Mouse (Mus musculus) thymus, postnatal 0 days (tissue): Measurements from ENCODE around the gene Trappc4. TPM values are rescaled to one million over a fixed set of nuclear protein-coding genes. Genes with fewer than 3 reads are reported as not detected.
"Not testable (repeated sequence)": the region's sequence is repeated elsewhere in the genome, so short reads cannot be mapped to it uniquely, and the experiment has no call there.

ENCODE experiments used
- DNase-seq: peaks from one replicate; pipeline ENCODE4 v3.0.0-alpha.2; 2015; ENCODE audit warnings: low spot score
- polyA plus RNA-seq: library from polyadenylated mRNA; unstranded; fragments of >200 nt; fragmentation: Nextera tagmentation; extraction: Ambion mirVana; gene quantifications from 2 replicates; pipeline ENCODE4 v1.2.1, GENCODE M21; 2015

Gene Trappc4
- polyA plus RNA-seq, 1 experiment from 2014 or later: 166 TPM

DNA sequence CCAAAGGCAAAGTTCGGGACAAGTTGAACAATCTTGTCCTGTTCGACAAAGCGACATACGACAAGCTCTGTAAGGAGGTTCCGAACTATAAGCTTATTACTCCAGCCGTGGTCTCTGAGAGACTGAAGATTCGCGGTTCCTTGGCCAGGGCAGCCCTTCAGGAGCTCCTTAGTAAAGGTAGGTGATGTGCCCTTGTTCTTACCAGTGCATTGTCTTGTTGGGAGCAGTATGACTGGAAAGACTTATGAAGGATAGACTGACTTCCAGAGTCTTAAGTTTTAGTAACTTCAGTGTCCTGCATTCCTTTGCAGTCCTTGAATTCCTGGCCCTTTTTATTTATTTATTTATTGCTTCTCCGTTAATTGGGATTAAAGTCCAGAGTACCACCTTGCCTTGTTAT is 1.3 kb upstream of the Trappc4 start:
- DNase-seq: not testable (repeated sequence)

DNA sequence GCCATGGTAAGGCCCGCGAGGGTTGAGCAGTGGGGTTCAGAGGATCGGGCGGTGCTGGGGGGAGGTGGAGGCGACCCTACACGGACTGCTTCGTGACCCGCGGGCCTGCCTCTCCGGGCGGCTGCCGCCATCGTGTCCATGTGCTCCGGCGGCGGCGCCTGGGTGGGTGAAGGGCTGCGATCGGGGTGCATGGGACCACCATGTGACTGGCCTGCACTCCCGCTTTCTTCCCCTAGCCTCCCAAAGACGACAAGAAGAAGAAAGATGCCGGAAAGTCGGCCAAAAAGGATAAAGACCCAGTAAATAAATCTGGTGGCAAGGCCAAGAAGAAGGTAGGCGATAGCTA is 325 bp upstream of the Trappc4 start:
- no peak for DNase-seq

DNA sequence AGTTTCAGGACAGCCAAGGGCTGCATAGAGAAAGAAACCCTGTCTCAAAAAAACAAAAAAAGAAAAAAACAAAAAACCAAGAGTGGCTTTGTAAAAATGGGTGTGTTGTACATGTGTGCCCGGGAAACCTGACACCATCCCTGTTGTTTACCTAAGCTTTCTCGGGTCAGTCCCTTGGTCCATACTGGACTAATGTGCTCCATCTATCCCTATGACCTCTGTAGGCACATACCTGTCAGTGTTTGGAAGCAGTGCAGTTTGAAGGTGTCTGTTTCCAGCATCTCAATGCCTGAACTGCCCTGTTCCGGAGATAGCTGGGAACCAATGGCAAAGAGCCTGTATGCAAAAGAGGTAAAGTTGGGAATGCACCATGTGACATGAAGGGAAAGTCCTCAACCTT is 2.4 kb downstream of the Trappc4 start:
- no peak for DNase-seq

- no peak for DNase-seq
Observed at GRCm38 (mm10) chr9:44401081-44401480, 6.3 kb downstream of the Trappc4 start.

DNA sequence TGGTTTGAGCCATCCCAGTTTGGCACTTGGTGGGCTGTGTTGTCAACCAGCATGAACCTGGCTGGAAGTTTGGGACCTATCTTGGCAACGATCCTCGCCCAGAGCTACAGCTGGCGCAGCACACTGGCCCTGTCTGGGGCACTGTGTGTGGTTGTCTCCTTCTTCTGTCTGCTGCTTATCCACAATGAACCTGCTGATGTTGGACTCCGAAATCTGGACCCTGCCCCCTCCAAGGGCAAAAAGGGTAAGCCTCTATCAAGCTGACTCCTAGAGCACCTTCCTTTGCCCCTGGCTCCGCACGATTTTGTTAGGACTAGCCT is 7.6 kb downstream of the Trappc4 start:
- no peak for DNase-seq

DNA sequence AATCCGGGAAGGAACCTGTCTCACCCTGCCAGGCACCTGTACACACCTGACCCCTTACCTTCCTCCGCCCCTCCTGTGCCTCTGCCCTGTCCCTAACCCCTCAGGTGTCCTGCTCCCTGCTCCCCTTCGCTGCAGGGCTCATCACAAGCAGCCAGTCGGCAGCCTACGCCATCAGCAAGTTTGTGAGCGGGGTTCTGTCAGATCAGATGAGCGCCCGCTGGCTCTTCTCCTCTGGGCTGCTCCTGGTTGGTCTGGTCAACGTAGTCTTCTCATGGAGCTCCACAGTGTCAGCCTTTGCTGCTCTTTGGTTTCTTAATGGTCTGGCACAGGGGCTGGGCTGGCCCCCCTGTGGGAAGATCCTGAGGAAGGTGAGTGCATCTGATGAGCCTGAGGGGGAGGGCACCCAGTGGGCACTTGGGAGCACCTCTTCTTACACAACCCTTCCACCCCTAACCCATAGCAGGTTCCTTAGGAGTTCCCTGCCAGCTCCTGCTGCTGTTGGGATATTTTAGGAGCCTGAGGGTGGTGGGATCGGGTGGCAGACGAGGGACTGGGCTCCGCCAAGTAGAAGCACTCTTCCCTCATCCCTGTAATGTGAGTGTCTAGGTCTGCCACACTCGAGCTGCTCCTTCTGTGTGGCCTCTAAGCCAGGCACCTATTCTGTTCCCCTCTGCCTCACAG is 8.1 kb downstream of the Trappc4 start:
- no peak for DNase-seq

DNA sequence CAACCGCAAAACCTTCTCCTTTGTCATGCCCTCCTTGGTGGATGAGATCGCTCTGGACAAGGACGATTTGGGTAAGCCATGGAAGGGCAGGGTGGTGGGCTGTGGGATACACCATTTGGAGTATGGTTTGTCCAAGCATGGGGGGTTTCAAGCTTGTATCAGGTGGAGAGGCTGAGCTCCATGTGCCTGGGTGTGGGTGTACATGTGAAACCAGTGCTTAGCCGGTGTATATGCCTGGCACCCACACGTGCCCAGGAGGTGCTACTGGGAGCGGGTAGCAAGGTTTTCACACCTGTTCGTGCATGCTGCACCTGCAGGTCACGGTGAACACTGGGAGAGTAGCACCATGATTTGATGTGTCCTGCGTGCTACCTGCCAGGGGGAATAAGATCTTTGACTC is 8.8 kb downstream of the Trappc4 start:
- no peak for DNase-seq

- DNase-seq: no peak
Observed at GRCm38 (mm10) chr9:44398087-44398486, 9.3 kb downstream of the Trappc4 start.

- peak; percentile 81 for DNase-seq
Observed at GRCm38 (mm10) chr9:44396684-44397411, 10.6 kb downstream of the Trappc4 start, which contains the start of gene Slc37a4. Gene Slc37a4, plus strand, starts transcription at chr9:44396852.

DNA sequence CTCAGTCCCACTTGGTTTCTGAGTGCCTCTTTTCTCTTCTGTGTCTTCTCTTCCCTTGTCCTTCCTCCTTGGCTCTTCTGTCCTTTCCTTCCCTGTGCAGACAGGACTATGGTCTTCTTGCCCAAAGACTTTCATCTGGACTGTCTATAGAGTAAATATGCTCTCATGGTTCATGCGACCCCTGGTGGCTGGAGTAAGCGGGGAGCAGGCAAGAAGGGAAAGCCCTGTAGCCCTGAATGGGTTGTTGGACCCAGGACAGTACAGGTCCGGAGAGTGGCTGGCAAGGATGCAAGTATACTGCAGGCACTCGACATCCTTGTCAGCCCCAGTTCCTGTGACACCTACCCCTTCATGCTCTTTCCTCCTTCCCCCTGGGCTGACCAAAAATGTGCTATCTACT is 15.9 kb downstream of the Trappc4 start:
- peak; percentile 50 for DNase-seq

GRCm38 (mm10) chr9:44389273-44389672 is 18.1 kb downstream of the Trappc4 start:
- peak; percentile 60 for DNase-seq

DNA sequence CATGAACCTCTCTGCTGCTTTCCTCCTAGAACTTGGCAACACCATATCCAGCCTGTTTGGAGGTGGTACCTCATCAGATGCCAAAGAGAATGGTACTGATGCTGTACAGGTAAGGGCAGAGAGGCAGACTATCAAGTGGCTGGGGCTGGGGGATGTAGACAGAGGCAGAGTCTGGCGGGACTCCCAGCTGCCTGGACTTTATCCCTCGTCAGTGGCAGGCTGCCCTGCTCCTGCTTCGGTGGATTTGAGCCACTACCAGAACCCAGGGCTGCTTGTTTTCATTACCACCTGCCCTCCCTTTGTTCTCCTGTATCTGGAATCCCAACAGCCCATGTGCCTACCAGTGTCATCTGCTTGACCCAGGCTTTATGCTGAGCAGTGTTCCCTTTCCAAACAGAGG is 20.2 kb downstream of the Trappc4 start:
- no peak for DNase-seq

DNA sequence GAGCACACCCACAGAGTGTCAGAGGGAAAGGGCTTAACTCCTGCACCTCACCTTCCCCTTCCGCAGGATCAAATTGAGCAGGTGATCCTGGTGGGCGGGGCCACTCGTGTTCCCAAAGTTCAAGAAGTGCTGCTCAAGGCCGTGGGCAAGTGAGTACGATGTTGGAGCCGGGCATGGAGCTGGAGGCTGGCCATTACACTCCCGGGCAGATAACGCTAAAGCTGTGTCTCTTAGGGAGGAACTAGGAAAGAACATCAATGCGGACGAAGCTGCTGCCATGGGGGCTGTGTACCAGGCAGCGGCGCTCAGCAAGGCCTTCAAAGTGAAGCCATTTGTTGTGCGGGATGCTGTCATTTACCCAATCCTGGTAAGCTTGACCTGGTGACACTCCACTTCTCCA is 22.8 kb downstream of the Trappc4 start:
- no peak for DNase-seq

GRCm38 (mm10) chr9:44379862-44380261 is 27.5 kb downstream of the Trappc4 start:
- DNase-seq: no peak

DNA sequence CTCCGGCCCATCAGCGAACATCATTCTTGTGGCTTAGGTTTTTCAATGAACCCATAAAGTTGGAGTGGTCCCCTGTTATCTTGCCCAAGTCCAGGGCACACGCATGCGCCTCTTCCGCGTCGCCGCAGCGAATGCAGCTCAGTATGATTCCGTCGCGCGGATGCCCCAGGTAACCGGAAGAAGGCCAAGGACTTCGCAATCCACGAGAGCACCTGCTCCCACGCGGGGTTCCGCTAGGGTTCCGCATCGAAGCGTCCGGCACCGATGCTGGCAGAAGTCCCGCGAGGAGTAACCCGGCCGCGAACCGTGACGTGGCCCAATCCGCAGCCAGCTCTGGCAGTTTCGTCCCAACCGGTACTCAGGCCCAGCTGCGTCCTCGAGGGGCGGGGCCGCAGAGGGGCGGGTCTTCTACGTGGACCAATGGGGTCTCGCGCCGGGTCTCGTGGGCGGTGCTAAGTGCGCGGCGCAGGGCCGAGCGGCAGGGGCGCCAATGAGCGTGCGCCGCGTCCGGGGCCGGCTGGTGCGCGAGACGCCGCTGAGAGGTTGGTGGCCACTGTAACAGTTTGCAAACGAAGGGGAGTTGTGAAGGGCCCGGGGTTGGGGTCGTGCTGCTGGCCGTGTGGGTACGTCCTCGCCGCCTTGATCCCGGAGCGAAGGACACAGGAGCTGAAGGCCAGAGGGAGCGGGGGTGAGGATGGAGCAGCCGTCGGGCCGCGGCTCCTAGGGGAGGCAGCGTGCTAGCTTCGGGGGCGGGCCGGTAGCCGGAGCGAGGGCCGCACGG is 28.2 kb downstream of the Trappc4 start, which contains the start of gene Hyou1:
TSS of gene Hyou1 (plus strand) at position 437 of the 781 bp plus-strand sequence.
- DNase-seq: peak; percentile 99

DNA sequence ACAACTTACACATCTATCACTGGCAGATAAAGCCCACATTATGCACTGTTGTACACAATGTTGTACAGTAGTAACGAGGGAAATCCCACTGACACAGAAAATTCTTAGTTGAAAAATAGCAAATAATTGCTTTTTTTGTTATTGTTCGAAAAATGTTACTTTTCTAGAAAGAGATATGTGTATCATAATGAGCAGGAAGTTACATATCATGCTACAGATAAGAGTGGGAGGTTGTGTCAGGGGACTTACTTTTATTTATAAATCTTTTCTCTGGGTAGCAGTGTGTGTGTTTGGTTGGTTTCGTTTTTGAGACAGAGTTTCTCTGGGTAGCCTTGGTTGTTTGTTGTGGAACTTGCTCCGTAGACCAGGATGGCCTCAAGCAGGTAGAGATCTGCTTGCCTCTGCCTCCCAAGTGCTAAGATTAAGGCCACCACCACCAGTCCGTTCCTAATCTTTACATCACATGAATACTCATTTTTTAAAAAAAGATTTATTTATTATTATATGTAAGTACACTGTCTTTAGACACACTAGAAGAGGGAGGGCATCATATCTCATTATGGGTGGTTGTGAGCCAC is 29.2 kb downstream of the Trappc4 start:
- DNase-seq: no peak

DNA sequence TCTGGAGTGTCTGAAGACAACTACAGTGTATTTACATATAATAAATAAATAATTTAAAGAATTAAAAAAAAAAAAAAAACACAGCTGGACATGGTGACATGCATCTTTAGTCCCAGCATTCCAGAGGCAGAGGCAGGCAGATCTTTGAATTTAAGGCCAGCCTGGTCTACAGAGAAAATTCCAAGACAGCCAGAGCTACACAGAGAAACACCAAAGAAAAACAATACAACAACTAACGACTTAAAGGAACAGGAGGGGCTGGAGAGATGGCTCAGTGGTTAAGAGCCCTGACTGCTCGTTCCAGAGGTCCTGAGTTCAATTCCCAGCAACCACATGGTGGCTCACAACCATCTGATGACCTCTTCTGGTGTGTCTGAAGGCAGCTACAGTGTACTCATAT is 30.1 kb downstream of the Trappc4 start:
- not testable (repeated sequence) for DNase-seq

- DNase-seq: no peak
Observed at GRCm38 (mm10) chr9:44376141-44376540, 31.3 kb downstream of the Trappc4 start.

- no peak for DNase-seq
Observed at GRCm38 (mm10) chr9:44373386-44373785, 34.0 kb downstream of the Trappc4 start.

GRCm38 (mm10) chr9:44364480-44364879 is 42.9 kb downstream of the Trappc4 start:
- DNase-seq: peak; percentile 16

GRCm38 (mm10) chr9:44361931-44362330 is 45.5 kb downstream of the Trappc4 start:
- not testable (repeated sequence) for DNase-seq
